Mouse (Mus musculus): ENCODE results near the gene Morc2b.
"Not testable (repeated sequence)": the region's sequence is repeated elsewhere in the genome, so short reads cannot be mapped to it uniquely, and the experiment has no call there.

Gene Morc2b

GRCm38 (mm10) chr17:33139261-33139820 lies at the start of gene Morc2b:
Gene Morc2b, minus strand, starts transcription at chr17:33139683.
- DNase-seq (ENCODE audit: low spot score in 2 of 2): no peak

DNA sequence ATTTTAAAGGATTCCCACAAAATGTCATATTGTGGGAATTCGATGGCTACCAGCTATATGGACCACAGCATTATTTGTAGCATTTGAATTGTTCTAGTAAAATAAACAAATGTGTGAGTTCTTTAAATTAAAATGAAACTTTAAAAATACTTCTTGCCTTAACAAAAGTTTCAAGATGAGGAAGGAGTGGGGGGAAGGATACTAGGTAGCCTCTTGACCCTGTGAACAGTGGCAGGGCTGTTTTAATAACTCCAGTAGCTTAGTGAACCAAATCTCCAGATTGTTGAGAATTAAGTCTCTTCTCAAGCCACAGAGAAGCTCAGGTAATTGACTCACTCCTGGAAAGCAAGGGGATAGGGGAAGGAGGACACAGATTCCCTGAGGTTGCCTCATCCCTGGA lies 28.7 kb upstream of the Morc2b start, which contains the start of gene Olfr55:
Gene Olfr55, plus strand, starts transcription at position 301 of the 400 bp plus-strand sequence.
- not testable (repeated sequence) for DNase-seq (ENCODE audit: low spot score in 2 of 2)

DNA sequence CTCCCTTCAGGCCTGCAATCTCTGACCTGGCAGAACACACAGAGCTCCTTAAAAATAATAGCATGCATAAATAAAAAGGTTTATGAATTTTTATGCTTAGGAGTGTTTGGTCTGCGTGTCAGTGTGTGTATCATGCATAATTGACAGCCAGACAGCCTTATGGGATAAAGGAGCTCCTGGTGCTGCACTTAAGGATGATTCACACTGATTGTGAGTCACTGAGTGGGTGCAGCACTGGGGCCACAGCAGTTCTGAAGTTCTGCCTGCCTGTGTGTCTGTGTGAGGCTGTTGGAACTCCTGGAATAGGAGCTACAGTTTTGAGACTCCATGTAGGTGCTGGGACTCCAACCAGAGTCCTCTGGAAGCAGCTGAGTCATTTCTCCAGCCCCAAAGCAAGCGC lies 13.2 kb downstream of the Morc2b start:
- DNase-seq (ENCODE audit: low spot score in 2 of 2): peak in 1 of 2 experiments; percentile 7

DNA sequence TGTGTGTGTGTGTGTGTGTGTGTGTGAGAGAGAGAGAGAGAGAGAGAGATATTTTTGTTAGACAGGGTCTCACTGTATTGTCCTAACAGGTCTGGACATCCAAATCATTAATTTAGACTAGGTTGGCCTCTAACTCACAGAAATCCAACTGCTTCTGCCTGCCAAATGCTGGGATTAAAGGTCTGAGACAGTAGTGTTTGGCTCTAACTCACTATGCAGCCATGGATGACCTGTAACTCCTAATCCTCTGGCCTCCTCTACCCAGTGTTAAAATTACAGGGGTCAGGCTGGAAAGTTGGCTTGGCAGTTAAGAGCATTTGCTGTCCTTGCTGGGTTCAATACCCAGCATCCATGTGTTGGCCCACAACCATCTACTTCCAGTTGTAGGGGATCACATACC lies 14.9 kb downstream of the Morc2b start:
- no peak for DNase-seq (ENCODE audit: low spot score in 2 of 2)

DNA sequence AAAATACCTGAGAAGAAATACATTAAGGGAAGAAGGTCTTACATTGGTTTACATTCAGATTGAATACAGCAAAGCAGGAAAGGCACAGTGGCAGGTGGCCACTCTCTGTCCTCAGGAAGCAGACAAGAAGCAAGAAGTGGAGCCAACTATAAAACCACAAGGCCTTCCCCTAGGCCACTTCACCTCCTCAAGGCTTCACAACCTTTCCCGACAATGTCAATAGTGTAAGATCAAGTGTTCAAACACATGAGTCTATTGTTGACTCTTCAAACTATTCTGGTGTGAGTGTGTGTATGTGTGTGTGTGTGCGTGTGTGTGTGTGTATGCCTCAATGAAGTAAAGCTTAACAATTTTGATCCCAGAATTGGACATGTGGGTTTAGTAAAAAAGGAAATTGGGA lies 42.1 kb downstream of the Morc2b start:
- DNase-seq (ENCODE audit: low spot score in 2 of 2): no peak

DNA sequence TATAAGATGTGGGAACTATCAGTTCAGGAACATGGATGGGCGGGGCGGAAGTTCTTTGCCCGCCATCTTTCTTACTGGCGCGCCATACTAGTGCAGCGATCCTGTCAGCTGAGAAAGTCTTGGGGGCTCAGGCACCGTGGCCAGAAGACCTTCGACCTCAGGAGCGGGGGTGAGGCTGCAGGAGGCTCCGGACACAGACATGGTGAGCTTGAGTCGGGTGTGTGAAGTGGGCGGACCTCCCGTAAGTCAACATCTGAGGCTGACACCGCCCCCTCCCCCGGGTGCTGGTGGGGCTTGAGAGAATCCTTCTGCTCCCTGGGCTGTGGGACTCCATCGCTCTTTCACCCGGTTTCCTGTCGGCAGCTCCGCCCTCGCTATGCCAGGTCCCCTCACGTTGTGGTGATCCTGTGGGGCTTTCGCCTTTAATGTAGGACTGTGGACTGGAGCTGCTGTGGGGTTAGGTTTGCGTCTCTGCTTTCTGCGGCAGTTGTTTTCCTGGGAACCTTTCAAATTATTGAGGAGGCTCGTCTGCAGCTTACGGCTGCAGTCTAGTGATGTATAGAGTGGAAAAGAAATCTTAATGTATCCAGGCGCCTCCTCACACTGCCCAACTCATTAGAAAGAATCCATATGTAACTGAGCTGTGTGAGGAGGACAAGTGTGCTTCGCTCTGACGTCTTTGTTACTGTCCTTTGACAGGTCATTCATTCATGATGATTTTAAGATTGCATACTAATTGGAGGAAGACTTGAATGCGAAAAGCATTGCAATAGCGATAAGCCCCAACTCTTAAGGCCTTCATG lies 46.9 kb downstream of the Morc2b start:
- DNase-seq (ENCODE audit: low spot score in 2 of 2): peak; percentile 55 to 87

DNA sequence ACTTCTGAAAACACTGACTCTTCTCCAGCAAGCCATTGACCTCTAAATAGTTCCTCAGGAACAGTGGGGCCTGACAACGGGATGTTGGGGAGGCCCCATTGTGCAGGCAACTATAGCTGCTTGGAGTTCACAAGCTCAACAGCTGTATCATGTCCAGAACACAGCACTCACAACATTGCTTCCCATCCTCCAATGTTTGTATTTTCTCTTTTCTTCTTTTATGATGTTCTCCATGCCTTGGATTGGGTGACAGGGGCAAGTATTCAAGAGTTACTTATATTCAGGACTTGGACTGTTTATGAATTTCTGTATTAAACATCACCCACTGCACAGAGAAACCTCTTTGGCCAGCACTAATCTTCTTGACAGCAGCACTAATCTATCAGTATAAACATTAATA lies 47.9 kb downstream of the Morc2b start:
- no peak for DNase-seq (ENCODE audit: low spot score in 2 of 2)

GRCm38 (mm10) chr17:33089220-33089949 lies 50.1 kb downstream of the Morc2b start, which contains the start of gene Zfp563:
Gene Zfp563, plus strand, starts transcription at chr17:33089310.
- peak; percentile 83 to 95 for DNase-seq (ENCODE audit: low spot score in 2 of 2)

- no peak for DNase-seq (ENCODE audit: low spot score in 2 of 2)
Observed at GRCm38 (mm10) chr17:33067958-33068357, 71.5 kb downstream of the Morc2b start, which contains the start of gene 4921501E09Rik. Gene 4921501E09Rik, minus strand, starts transcription at chr17:33068058.

All from left cerebral cortex, adult 9 months (tissue).